Mouse (Mus musculus): Measurements from ENCODE around the gene Pdzd7. TPM values are rescaled to one million over a fixed set of nuclear protein-coding genes. Genes with fewer than 3 reads are reported as not detected.

Gene Pdzd7
- total and polyA plus RNA-seq, 2 experiments: 0.06 TPM; not detected in 1

DNA sequence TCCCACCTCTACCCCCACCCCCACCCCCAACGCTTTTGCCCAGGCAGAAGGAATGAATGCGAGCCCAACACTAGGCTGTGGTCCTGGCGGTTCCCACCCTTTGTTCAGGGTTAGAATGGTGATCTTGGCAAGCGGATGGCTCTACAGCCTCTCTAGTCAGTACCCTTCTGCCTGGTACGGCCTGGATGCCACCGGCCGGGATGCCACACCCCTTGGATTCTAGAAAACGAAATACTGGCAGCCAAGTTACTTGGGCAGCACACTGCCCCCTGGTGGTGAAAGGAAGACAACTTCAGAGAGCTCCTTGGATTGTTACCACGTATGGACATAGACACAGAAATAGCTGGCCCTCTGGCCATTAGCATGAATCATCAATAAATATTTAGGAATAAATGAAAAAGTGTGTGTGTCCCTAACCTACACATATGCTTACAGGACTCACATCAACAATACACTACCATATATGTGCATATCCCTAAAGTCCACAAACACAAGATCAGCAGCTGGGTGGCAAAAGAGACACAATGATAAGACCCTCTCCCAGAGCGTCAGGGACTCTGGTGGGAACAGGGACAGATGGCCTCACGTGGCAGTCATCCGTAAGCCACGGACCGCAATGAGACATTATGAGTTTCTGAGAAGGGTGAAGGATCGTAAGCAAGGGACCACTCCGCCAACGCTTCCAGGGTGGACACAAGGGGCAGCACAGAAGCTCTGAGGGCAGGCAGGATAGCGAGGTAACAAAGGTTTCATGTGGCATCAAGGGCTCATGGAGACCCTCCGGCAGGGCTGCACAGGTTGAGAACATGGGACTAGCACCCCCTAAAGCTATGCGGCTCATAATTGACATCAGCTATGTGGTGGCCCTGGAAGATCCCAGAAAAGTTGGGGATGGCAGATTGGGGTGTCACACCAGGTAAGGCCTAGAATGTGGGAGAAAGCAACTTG, 14.5 kb downstream of the Pdzd7 start:
- TF ChIP-seq CTCF (IDR thresholded peaks at IDR 0.05; ENCODE audit: low read depth, low read length): peak; percentile 80
- TF ChIP-seq POLR2A (IDR thresholded peaks at IDR 0.05; ENCODE audit: extremely low read depth, insufficient read depth, low read length): no peak
- Histone ChIP-seq H3K27ac (replicated peaks; ENCODE audit: insufficient read depth, low read depth, low read length) (no peak overlapping the region), H3K4me1 (ENCODE audit: control insufficient read depth, insufficient read depth, low read length) (no peaks in the 10 kb centered on the region; the same call in 1 of the 2 replicates), H3K27me3 (ENCODE audit: control insufficient read depth, insufficient read depth, low read length) (no peaks in the 10 kb centered on the region), H3K79me2 (ENCODE audit: control insufficient read depth, insufficient read depth, low read length) (no peaks in the 10 kb centered on the region), H3K9ac (ENCODE audit: low read depth, low read length) (0 out of 2 replicates have a peak overlapping the region, but pooled peaks have one; percentile 19), H3K4me3 (ENCODE audit: insufficient read depth, low read depth, low read length) (peak overlapping the region; percentile 11; the same call in 1 of the 2 replicates), H3K36me3 (ENCODE audit: control insufficient read depth, insufficient read depth, low read length) (peaks cover 5% of the 10 kb centered on the region; the same call in 1 of the 2 replicates)
- DNase-seq (ENCODE audit: extremely low read depth, low read depth, low spot score): peak; percentile 69
- WGBS: 40% methylated on average over 20 of the region's 20 CpGs

GRCm38 (mm10) chr19:45030111-45030510, 15.4 kb downstream of the Pdzd7 start:
- WGBS: 15% methylated on average over 8 of the region's 8 CpGs
- no peaks in the 10 kb centered on the region; the same call in 1 of the 2 replicates for H3K4me1 ChIP-seq (ENCODE audit: control insufficient read depth, insufficient read depth, low read length)
- DNase-seq (ENCODE audit: extremely low read depth, low read depth, low spot score): no peak
- H3K9ac ChIP-seq (ENCODE audit: low read depth, low read length): no peak overlapping the region
- H3K4me3 ChIP-seq (ENCODE audit: insufficient read depth, low read depth, low read length): no peak overlapping the region
- H3K27me3 ChIP-seq (ENCODE audit: control insufficient read depth, insufficient read depth, low read length): no peaks in the 10 kb centered on the region
- peaks cover 10% of the 10 kb centered on the region; the same call in 1 of the 2 replicates for H3K36me3 ChIP-seq (ENCODE audit: control insufficient read depth, insufficient read depth, low read length)
- TF ChIP-seq POLR2A (IDR thresholded peaks at IDR 0.05; ENCODE audit: extremely low read depth, insufficient read depth, low read length) (no peak), CTCF (IDR thresholded peaks at IDR 0.05; ENCODE audit: low read depth, low read length) (peak; percentile 91)
- H3K27ac ChIP-seq (replicated peaks; ENCODE audit: insufficient read depth, low read depth, low read length): no peak overlapping the region
- no peaks in the 10 kb centered on the region for H3K79me2 ChIP-seq (ENCODE audit: control insufficient read depth, insufficient read depth, low read length)

GRCm38 (mm10) chr19:45029571-45029970, 15.9 kb downstream of the Pdzd7 start:
- TF ChIP-seq CTCF (IDR thresholded peaks at IDR 0.05; ENCODE audit: low read depth, low read length) (no peak), POLR2A (IDR thresholded peaks at IDR 0.05; ENCODE audit: extremely low read depth, insufficient read depth, low read length) (no peak)
- Histone ChIP-seq H3K4me3 (ENCODE audit: insufficient read depth, low read depth, low read length) (no peak overlapping the region), H3K4me1 (ENCODE audit: control insufficient read depth, insufficient read depth, low read length) (no peaks in the 10 kb centered on the region; the same call in 1 of the 2 replicates)

DNA sequence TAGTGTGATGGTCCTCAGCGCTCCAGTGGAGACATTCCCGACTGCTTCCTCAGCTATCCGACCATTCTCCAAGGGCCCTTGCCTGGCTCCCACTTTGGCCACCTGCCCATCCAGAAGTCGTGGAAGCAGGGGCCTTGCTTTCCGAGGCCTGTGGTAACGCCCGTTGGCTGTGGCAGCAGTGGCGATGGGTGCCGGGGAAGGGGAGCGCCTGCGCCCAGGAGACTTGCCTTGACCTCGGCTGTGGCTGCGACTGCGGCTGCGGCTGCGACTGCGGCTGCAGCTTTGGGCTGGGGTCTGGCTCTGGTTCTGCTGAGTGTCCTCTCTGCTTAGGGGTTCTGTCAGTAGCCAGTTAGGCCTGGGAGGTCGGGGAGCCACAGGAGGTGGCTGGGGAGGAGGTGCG, 16.8 kb downstream of the Pdzd7 start:
- no peaks in the 10 kb centered on the region for H3K79me2 ChIP-seq (ENCODE audit: control insufficient read depth, insufficient read depth, low read length)
- 76% methylated on average over 19 of the region's 19 CpGs for WGBS
- DNase-seq (ENCODE audit: extremely low read depth, low read depth, low spot score): no peak
- H3K36me3 ChIP-seq (ENCODE audit: control insufficient read depth, insufficient read depth, low read length): peaks cover 10% of the 10 kb centered on the region; the same call in 1 of the 2 replicates
- no peak overlapping the region for H3K9ac ChIP-seq (ENCODE audit: low read depth, low read length)
- H3K27ac ChIP-seq (replicated peaks; ENCODE audit: insufficient read depth, low read depth, low read length): no peak overlapping the region
- TF ChIP-seq CTCF (IDR thresholded peaks at IDR 0.05; ENCODE audit: low read depth, low read length): no peak
- TF ChIP-seq POLR2A (IDR thresholded peaks at IDR 0.05; ENCODE audit: extremely low read depth, insufficient read depth, low read length): no peak
- no peak overlapping the region for H3K4me3 ChIP-seq (ENCODE audit: insufficient read depth, low read depth, low read length)
- H3K4me1 ChIP-seq (ENCODE audit: control insufficient read depth, insufficient read depth, low read length): no peaks in the 10 kb centered on the region; the same call in 1 of the 2 replicates
- no peaks in the 10 kb centered on the region for H3K27me3 ChIP-seq (ENCODE audit: control insufficient read depth, insufficient read depth, low read length)

More at GRCm38 (mm10) chr19:45029571-45029970, 15.9 kb downstream of the Pdzd7 start:
- Histone ChIP-seq H3K27me3 (ENCODE audit: control insufficient read depth, insufficient read depth, low read length) (no peaks in the 10 kb centered on the region), H3K79me2 (ENCODE audit: control insufficient read depth, insufficient read depth, low read length) (no peaks in the 10 kb centered on the region), H3K27ac (replicated peaks; ENCODE audit: insufficient read depth, low read depth, low read length) (no peak overlapping the region), H3K36me3 (ENCODE audit: control insufficient read depth, insufficient read depth, low read length) (peaks cover 10% of the 10 kb centered on the region; the same call in 1 of the 2 replicates), H3K9ac (ENCODE audit: low read depth, low read length) (no peak overlapping the region)
- DNase-seq (ENCODE audit: extremely low read depth, low read depth, low spot score): no peak
- WGBS: 51% methylated on average over 9 of the region's 9 CpGs

GRCm38 (mm10) chr19:45027848-45028247, 17.7 kb downstream of the Pdzd7 start:
- H3K4me3 ChIP-seq (ENCODE audit: insufficient read depth, low read depth, low read length): no peak overlapping the region
- H3K27me3 ChIP-seq (ENCODE audit: control insufficient read depth, insufficient read depth, low read length): no peaks in the 10 kb centered on the region
- no peak for TF ChIP-seq POLR2A (IDR thresholded peaks at IDR 0.05; ENCODE audit: extremely low read depth, insufficient read depth, low read length)
- TF ChIP-seq CTCF (IDR thresholded peaks at IDR 0.05; ENCODE audit: low read depth, low read length): no peak
- H3K4me1 ChIP-seq (ENCODE audit: control insufficient read depth, insufficient read depth, low read length): no peaks in the 10 kb centered on the region; the same call in 1 of the 2 replicates
- no peak for DNase-seq (ENCODE audit: extremely low read depth, low read depth, low spot score)
- WGBS: 93% methylated on average over 6 of the region's 6 CpGs
- no peak overlapping the region for H3K9ac ChIP-seq (ENCODE audit: low read depth, low read length)
- peaks cover 10% of the 10 kb centered on the region; the same call in 1 of the 2 replicates for H3K36me3 ChIP-seq (ENCODE audit: control insufficient read depth, insufficient read depth, low read length)
- no peak overlapping the region for H3K27ac ChIP-seq (replicated peaks; ENCODE audit: insufficient read depth, low read depth, low read length)
- H3K79me2 ChIP-seq (ENCODE audit: control insufficient read depth, insufficient read depth, low read length): no peaks in the 10 kb centered on the region
